Mouse (Mus musculus) olfactory bulb, adult 2 months (tissue): ENCODE results near the gene Drd2.

Experiments used
- CTCF ChIP-seq: fragments of 200-500 bp; IDR thresholded peaks from 2 replicates; pipeline ENCODE4 v1.5.1; 2012; ENCODE audit warnings: low read depth, mild to moderate bottlenecking, low read length, moderate library complexity; ENCODE audit not compliant: insufficient read depth
- POLR2A ChIP-seq: fragments of 200-500 bp; IDR thresholded peaks from 2 replicates; pipeline ENCODE4 v1.6.1; 2012; ENCODE audit warnings: mild to moderate bottlenecking, low read depth, low read length, moderate library complexity; ENCODE audit not compliant: insufficient read depth

GRCm38 (mm10) chr9:49407028-49407427, 66.6 kb downstream of the Drd2 start:
- no peak for TF ChIP-seq CTCF
- TF ChIP-seq POLR2A, result no peak
